Mouse (Mus musculus) ES-Bruce4 (cell line): Measurements from ENCODE around the gene Ube2k.

Experiments used
- CTCF ChIP-seq: IDR thresholded peaks from one replicate; pipeline ENCODE4 v1.8.1; 2011; ENCODE audit warnings: low read depth, low read length
- POLR2A ChIP-seq: IDR thresholded peaks from one replicate; pipeline ENCODE4 v1.8.1; 2011; ENCODE audit warnings: low read length; ENCODE audit not compliant: insufficient read depth

GRCm38 (mm10) chr5:65539786-65540185 is 2.8 kb downstream of the Ube2k start:
- TF ChIP-seq POLR2A: no peak
- TF ChIP-seq CTCF: no peak
